Mouse (Mus musculus): ENCODE measurements around the gene Ptgr2.

GRCm38 (mm10) chr12:84304101-84304500, 19.1 kb downstream of the Ptgr2 start:
- TF ChIP-seq CTCF (IDR thresholded peaks at IDR 0.05; ENCODE audit: low read depth) (no peak), EP300 (IDR thresholded peaks at IDR 0.05; ENCODE audit: low read depth) (no peak)

All from heart, postnatal 0 days (tissue).